Mouse (Mus musculus) CD8-positive naive resting alpha-beta T cell, adult 2 months (primary cell): ENCODE results near the gene Chit1.
A peak's percentile ranks its signal among the peaks of the same experiment; 100 is the strongest.

ENCODE experiments used
- DNase-seq, 2 experiments: peaks; one replicate each; pipeline ENCODE4 v3.0.0; 2022; ENCODE audit warnings: low read depth in 2 of 2, low spot score in 2 of 2

Chit1 gene

DNA sequence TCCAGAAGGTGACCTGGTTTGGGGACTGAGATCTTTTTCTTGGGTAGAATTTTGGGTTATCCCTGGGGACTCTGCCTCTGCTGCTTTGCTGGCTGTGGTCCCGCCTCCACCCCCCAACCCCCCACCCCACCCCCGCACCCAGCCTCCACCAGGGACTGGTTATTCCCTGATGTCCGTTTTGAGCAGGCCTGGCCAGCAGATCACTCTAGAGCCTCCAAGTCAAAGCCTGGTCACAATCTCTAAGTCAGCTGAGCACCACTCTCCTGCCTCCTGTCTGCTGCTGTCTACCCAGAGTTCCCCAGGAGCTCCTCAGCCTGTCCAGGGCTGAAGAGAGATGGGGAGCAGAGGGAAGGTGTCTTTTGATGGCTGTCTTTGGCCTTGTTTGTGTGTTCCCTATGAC lies 25.3 kb downstream of the Chit1 start:
- no peak for DNase-seq

DNA sequence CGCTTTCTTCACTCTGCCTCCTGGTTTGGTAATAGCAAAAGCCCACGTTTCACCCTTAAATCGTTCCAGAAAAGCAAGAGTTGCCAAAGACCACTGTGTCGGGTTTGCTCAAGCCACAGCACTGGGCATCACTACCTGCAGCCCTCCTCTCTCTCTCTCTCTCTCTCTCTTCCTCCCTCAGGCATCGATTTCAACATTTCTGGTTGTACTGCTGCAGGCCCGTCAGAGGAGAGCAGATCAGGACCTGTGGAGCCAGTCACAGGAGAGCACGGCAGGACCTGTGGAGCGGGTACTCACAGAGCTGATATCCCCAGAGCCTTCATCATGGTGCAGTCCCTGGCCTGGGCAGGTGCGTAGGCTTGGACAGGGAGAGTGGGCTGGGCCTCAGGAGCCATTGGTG lies 27.4 kb downstream of the Chit1 start:
- no peak for DNase-seq

DNA sequence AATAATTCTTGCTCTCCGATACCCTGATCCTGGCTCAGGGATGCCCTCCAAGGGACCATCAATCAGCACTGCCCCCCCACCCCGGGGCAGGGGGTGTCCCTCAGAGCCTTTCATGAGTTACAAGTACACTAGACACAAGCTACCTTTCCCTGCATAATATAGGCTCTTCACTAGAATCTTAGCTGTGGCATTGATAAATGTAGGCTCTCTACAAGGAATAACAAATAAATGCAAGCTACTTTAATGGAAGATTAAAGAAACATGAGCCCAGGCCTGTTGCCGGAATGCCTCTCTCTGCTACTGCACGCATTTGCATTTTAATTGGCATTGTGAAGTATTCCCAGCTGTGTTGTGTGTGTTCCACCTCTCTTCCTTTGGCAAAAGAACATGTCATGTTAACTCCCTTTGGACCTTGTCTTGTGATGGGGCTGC lies 31.3 kb downstream of the Chit1 start:
- no peak for DNase-seq

DNA sequence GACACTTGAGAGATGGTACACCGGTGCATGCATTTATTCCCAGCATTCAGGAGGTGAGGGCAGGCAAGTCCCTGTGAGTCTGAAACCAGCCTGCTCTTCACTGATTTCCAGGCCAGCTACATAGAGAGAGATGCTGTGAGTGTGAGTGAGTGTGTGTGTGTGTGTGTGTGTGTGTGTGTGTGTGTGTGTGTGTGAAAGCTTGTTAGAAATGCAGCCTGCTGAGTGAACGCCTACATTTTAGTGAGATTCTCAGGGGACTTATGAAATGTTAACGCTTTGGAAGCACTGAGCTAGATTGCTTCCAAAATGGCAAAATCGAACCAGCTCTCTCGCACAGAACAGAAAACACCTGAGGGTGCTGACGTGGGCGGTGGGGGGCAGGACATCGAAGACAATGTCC lies 35.0 kb downstream of the Chit1 start:
- no peak for DNase-seq

DNA sequence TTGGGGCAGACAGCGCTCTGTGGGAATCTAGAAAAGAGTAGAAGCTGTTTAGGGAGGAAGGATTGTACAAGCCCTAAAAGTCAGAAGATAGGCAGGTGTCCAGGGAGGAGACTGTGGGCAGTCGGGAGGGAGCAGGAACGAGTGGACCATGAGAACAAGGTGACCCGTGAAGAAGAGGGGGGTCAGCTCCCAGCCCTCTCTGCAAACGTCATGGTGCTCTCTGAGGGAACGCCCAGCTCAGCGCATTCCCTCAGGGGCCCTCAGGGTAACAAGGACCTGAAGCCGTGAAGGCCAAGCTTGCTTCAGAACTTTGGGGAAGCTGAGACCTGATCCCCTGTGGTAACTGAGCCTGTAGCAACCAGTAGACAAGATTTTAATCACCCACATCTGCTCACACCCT lies 39.0 kb downstream of the Chit1 start:
- DNase-seq, result no peak

DNA sequence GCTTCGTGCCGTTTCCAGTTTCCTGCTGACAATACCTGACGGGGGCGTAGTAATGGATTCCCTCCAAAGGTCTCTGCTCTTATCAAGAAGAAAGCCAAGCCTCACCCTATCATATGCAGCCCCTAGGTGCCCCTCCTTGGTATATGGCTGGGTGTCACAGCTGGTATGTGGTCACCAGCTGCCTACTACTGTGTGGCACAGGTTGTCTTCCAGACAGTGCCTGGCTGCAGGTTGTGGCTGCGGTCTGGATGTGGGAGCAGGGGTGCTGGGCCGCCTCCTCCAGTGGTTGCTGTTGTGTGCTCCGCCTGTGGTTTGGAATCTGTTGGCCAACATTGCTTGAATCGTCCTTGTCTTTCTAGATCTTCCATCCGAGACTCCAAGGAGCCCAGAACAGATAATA lies 39.7 kb downstream of the Chit1 start:
- no peak for DNase-seq

DNA sequence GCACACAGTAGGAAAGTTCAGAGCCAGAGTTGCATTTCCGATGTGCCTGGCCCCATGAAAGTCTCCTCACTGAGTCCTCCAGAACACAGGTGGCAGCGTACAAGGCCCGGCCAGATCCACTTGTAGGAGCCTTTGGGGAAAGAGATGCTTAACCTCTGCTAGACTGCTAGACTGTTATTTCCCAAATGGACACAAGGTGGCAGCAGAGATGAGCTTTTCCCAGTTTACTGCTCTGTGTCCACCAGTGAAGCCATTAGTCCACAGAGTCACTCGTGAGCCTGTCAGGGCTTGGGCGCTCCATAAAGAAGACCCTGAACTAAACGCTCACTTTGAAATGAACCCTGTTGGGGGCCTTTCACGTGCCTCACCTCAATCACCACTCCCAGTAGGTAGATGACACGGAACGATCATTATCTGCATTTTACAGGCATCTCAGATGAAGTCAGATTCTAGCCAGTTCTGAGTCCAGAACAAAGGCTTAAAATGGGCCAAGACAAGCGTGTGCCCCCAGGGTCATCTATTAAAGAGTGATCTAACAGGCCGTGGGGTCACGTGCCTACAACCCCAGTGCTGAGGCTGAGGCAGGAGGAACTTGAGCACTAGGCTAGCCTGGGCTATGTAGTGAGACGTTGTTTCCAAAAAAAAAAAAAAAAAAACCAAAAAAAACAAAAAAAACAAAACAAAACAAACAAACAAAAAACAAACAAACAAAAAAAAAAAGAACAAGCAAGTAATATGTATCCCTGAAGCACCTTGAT lies 40.8 kb downstream of the Chit1 start:
- DNase-seq, result peak; percentile 30 to 49

DNA sequence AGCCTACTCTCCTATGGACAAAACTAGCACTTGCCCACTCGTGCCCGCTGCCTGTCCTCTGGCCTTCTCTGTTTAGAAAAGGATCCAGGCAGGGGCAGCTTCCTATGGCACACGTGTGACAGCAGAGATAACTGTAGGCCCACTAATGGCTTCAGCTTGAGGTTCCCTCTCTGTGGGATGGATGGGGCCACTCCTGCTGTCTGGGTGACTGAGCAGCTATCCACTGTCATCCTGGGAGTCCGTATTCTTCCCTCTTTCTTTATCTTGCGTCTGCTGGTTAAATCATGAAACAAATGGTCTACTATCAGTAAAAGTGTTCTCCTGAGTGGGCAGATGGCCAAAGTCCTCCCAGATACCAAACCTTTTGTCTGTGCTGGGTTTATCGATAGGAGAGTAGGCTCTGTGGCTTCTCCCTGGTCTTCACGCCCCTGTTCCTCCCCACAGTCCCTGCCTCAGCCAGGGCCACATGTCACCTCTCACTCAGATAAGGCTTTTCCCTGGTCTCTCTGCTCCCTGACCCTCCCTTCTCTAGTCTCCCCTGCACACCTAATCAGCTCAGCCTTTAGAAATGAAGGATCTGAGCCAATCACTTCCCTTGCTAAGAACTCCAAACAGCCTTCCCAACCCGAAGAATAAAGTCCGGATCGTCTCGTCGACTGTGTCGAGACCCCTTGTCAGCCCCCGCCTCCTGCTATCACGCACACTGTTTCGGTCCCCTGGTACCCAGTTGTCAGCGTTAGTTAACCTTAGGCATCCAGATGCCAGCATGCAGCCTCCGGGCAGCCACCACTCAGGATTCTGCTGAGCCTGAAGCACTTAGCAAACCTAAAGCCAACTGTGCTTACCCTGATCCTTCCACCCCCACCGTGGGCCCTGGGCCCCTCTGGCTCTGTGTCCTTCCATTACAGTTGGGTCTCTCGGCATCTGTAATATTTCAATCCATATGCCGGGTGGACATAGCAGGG lies 41.9 kb downstream of the Chit1 start:
- DNase-seq, result no peak

DNA sequence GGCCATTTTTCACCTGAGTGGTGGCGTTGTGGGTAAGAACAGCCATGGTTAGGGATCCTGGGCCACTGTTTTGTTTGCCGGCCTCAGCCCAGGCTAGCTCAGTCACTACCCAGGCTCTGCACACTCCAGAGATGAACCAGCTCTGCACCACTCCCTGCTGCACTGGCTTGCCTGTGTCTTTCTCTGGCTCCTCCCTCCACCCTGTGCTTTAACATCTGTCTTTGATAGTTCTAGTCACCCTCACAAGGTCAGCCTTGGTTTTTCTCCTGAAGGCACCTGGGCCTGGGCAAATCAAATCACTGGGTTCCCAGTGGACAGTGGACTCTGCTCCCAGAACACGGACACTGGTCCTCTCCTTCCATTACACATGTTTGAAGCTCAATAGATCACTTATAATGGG lies 43.1 kb downstream of the Chit1 start:
- no peak for DNase-seq

DNA sequence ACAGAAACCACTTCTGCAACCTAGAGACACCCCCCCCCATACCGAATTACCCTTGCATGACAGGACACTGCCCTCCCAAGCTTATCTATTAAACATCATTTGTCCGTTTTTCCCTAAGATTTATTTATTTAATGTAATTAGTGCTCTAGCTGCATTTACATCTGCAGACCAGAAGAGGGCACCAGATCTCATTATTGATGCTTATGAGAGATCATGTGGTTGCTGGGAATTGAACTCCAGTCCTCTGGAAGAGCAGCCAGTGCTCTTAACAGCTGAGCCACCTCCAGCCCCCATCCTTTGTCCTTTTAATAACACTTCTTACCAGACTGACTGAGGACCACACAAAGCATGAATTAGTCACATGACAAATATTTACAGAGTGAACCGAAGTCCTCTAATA lies 43.6 kb downstream of the Chit1 start:
- DNase-seq, result no peak

DNA sequence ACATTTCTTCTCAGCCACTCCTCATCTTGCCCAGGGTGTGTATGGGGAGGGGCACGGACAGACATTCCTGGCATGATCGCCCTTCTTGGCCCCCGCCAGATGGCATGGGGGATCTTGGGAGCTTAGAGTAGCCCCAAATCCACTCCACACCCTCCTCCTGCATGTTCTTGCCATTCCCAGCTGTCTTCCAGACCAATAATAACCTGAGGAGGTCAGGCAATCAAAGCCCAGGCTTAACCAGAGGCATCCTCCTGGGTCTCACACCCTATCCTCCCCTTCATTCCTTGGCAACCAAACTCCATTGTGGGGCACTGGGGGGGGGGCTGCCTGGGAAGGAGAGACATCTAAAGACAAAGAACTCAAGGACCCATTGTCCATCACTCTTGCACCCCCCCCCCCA lies 49.4 kb downstream of the Chit1 start:
- DNase-seq, result no peak

DNA sequence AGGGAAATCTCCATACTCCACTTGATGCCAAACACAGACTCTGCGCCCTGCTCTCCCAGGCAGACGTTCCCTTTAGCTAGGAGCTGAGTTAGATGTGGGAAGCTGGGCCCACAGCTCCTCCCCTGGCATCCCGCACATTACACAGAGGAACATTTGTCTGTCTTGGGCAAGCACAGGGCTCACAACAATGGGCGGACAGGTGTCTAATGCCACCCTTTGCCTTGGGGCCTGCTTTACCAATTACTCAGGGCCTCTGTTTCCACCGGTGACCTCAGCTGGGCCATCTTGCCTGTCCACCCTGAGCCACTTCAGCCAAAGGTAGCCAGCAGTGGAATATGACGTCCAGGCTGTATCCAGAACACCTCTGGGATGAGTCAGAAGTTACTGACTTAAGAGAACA lies 50.4 kb downstream of the Chit1 start:
- DNase-seq, result no peak

DNA sequence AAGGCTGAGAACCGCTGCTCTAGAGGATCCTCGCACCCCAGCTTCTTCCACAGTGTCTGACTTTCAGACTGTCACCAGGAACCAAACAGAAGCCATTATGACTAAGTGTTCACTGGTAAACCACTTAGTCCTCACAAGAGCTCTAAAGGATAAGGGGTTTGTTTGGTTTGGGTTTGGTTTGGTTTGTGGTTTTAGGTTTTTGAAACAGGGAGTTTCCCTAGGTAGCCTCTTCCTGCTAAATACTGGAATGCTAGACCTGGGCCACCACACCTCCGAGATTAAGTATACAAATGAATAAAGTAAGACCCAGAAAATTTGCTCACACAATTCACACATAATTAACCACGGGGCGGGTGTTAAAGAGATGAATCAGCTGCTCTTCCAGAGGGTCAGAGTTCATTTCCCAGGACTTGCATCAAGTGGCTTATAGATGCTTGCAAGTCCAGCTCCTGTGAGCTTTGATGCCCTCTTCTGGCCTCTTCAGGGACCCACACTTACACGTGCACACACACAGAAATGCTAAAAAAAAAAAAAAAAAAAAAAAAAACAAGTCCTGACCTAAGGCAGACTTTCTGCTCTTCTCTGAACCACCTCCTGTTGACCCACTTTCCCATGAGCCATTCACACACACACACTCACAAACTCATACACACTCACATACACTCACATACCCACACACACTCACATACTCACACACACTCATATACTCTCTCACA lies 51.6 kb downstream of the Chit1 start:
- DNase-seq, result no peak

DNA sequence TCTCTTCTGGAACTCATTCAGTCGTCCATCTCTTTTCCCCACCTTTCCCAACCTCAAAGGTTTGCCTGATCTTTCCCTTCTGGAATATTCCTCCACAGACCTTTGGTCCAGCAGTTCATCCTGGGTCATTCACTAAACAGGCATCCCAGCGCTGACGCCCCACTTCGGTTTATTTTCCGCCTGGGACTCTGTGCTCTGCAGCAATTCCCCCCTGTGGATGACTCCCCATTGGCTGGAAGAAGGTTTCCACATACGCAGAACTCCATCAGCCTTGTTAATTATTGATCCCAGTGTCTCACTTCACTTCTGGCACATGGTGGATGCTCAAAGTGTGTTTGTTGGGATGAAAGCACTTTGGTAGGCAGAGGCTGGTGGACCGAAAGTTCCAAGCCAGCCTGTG lies 52.4 kb downstream of the Chit1 start:
- no peak for DNase-seq

DNA sequence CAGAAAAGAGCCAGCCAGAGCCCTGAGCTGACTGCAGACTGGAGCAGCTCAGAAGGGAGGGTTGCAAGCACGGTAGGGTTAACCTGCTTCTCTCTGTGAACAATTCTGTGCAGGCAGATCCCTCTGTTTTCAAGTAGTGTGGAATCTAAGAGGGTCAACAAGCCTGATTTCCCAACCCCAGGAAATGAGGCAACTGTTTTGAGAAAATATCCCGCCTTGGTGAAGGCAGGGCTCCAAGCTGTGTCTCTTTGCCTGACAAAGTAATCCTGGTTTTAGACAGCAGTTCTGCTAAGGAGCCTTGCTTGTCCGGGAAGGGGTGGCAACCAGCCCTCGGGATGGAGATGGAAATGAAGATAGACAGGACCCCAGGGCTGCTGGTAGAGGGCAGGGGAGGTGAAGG lies 53.4 kb downstream of the Chit1 start:
- DNase-seq, result no peak

DNA sequence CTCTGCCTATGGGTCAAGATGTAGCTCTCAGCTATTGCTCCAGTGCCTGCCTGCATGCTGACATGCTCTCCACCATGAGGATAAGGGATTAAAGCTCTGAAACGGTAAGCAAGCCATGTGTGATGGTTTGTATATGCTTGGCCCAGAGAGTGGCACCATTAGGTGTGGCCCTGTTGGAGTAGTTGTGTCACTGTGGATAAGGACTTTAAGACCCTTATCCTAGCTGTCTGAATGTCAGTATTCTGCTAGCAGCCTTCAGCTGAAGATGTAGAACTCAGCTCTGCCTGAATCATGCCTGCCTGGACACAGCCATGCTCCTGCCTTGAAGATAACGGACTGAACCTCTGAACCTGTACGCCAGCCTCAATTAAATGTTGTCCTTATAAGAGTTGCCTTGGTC lies 55.5 kb downstream of the Chit1 start:
- DNase-seq, result no peak

DNA sequence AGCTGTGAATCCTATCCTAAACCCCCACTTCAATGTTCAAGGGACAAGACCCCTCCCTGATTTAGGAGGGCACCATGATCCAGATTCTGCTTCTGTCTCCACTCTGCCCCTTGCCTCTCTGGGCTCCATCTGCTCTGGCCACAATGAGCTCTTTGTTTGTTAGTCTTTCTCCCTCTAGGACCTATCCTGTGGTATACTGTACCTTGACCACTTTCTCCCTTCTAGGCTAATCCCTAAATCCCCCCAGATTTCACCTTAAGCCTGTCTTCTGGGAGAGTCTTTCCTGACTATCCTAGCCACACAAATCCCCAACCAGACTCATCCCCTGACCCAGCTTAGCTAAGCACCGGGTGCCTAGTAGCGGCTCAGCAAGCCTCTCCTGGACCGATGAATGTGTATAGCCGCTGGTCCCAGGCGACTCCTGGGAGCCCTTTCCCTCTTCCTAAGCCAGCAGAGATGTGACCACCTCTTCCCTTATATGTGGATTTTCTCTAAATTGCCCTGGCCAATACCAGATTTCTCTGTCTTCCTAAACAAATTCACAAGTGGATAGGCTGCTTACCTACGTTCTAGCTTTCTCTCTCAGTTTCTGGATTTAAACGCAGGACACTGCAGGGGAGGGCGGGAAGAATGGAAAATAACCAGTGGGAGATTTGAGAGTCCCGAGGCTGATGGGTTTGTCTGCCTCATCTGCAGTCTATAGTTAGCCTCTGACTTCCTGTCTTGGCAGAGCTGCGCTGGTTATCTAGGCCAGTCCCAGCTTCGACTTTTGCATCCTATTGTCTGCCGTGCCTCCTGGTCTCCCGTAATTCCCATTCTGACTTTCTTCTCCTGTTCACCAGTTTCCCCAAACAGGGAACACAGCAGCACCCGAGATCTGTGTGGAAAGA lies 56.6 kb downstream of the Chit1 start:
- DNase-seq, result no peak

DNA sequence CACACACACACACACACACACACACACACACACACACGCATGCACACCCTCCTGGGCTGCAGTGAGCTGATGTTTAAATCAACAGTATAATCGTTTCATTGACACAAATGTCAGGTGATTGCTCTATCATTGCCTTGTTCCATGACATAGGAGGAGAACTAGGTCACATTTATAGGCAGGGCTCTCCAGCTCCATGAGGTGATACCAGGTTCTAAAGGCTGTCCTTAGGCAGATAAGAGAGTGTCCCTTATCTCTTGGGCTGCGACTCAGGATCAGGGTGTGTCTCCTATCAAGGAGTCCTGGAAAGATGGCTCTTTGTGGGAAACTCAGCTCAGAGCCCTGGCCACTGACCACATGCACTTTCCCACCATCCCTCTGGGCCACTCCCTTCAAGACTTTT lies 57.5 kb downstream of the Chit1 start:
- no peak for DNase-seq

DNA sequence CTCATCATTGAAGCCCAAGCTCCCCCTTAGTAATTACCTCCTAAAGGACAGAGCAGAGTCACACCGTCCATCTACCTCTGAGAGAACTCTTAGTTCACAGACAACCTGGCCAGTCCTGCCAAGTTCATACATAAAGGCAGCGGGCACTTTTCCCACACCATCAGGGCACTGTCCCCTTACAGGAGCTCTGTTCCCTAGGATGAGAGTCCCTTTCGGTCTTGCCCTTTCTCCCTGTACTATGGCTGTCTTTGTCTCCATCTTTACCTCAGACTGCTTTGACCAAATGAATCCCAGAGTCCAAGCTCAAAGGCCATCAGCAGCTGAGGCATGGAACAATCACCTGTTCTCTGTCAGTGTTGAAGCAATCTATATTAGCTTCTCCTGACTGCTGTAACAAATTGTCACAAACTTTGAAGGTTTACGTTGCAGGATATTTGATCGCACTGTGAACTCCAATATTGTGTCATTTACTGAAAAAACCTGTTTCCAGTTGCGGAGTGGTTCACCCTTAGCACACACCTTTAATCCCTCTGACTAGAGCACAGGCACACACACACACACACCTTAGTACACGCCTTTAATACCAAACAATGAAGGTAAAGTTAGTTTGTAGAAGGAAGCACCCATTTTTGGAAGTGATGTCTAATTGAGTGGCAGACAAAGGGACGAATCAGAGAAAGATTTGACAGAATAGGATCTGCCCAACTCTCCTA lies 58.1 kb downstream of the Chit1 start:
- no peak for DNase-seq

DNA sequence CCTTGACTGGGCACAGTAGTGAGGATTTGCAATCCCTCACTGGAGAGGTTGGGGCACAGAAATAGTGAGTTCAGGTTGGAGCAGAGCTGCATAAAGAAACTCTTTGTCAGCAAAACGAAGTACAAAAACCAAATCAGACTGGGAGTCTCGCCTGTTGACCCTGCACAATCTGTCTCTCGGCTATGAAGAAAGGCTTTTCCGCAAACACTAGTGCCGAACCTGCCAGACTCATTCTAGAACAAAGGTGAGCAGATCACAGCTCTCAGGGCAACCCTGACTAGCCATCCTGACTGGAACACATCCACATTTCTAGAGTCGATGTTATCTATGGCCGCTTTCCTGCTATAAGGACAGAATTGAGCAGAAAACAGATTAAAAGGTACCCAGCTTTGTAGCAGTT lies 62.0 kb downstream of the Chit1 start:
- no peak for DNase-seq
